Mouse (Mus musculus) liver, embryonic 12.5 days (tissue): ENCODE data around the gene Fbxl19. TPM values are rescaled to one million over a fixed set of nuclear protein-coding genes. Genes with fewer than 3 reads are reported as not detected.
"Not testable (repeated sequence)": the region's sequence is repeated elsewhere in the genome, so short reads cannot be mapped to it uniquely, and the experiment has no call there.

ENCODE experiments used
- ATAC-seq: fragments of 200-750 bp; cut with Nextera tagmentation; 2 replicates; pipeline ENCODE4 v1.8.0; 2017; ENCODE audit warnings: moderate number of reproducible peaks, mild to moderate bottlenecking, moderate library complexity
- H3K27ac ChIP-seq: fragments of 300-500 bp; sonication (generic); 2 replicates; pipeline ENCODE4 v1.5.1; 2016; ENCODE audit warnings: mild to moderate bottlenecking
- H3K27me3 ChIP-seq: fragments of 300-500 bp; sonication (generic); replicated peaks from 2 replicates; pipeline ENCODE4 v1.6.1; 2016; ENCODE audit warnings: mild to moderate bottlenecking, moderate library complexity
- H3K36me3 ChIP-seq: fragments of 300-500 bp; sonication (generic); 2 replicates; pipeline ENCODE4 v1.6.1; 2016; ENCODE audit warnings: mild to moderate bottlenecking, moderate library complexity
- H3K4me1 ChIP-seq: fragments of 300-500 bp; sonication (generic); 2 replicates; pipeline ENCODE4 v1.6.1; 2016
- H3K4me2 ChIP-seq: fragments of 300-500 bp; sonication (generic); 2 replicates; pipeline ENCODE4 v1.6.1; 2016; ENCODE audit warnings: mild to moderate bottlenecking, moderate library complexity
- H3K4me3 ChIP-seq: fragments of 300-500 bp; sonication (generic); 2 replicates; pipeline ENCODE4 v1.5.1; 2016; ENCODE audit warnings: mild to moderate bottlenecking, moderate library complexity
- H3K9ac ChIP-seq: fragments of 300-500 bp; sonication (generic); 2 replicates; pipeline ENCODE4 v1.6.1; 2016; ENCODE audit warnings: mild to moderate bottlenecking, moderate library complexity
- H3K9me3 ChIP-seq: fragments of 300-500 bp; sonication (generic); replicated peaks from 2 replicates; pipeline ENCODE4 v1.6.1; 2016; ENCODE audit warnings: mild to moderate bottlenecking, moderate library complexity
- WGBS: fragments of 180-500 bp; shearing (Covaris S2); methylation state at CpG from one replicate; pipeline ENCODE4 v1.1.7; 2016; ENCODE audit not compliant: insufficient replicate concordance; 5-methylcytosine and 5-hydroxymethylcytosine counted together
- polyA plus RNA-seq: library from polyadenylated mRNA; unstranded; fragments of >200 nt; fragmentation: Nextera tagmentation; extraction: Ambion mirVana; gene quantifications from 2 replicates; pipeline ENCODE4 v1.2.1, GENCODE M21; 2016

Gene Fbxl19
- polyA plus RNA-seq, 1 experiment from 2014 or later, result 3.7 TPM

DNA sequence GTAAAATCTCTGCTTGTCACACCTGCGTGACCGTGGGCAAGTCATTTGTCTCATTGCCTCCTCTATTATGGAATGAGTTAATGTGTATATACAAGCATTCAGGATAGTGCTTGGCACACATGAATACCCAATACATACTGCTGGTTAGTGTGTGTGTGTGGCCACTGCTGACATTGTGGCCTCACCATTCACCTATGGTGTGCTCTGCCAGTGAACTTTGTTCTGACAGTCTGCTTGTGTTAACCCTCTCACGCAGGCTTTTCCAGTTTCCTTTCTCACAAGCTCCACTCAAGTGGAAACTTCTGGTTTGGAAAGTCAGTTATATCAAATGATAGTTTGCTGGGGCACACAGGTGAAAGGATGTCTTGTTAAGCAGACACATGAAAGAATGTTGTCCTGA, 33.3 kb upstream of the Fbxl19 start:
- Histone ChIP-seq H3K4me2 (no peak overlapping the region), H3K27ac (no peak overlapping the region), H3K9me3 (no peaks in the 10 kb centered on the region), H3K9ac (no peak overlapping the region), H3K27me3 (0 out of 2 replicates have a peak, but pooled peaks cover 4% of the 10 kb centered on the region), H3K4me3 (no peak overlapping the region), H3K4me1 (peaks cover 49% of the 10 kb centered on the region), H3K36me3 (peaks cover 9% of the 10 kb centered on the region)
- no peak for ATAC-seq
- 80% methylated on average over 3 of the region's 3 CpGs for WGBS

DNA sequence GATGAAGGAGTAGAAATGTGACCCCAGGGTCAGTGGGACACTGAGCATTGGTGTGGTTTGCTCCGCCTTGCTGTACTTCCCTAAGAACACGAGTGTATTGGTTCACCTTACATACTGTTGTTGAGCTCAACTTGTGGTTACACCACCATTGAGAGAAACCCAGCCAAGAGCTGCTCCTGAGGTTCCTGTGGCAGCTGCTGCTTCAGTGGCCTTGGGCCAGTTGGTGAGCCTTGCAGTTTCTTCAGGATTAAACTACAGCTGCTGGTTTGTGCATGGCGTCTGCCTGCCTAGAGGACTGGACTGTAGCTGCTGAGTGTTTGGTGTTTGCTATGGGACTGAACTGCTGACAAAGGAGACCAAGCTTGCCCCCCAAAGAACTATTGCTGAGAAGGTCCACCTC, 32.9 kb upstream of the Fbxl19 start:
- peaks cover 49% of the 10 kb centered on the region for H3K4me1 ChIP-seq
- peaks cover 5% of the 10 kb centered on the region; the same call in 1 of the 2 replicates for H3K36me3 ChIP-seq
- no peak for ATAC-seq
- no peaks in the 10 kb centered on the region for H3K9me3 ChIP-seq
- no peak overlapping the region for H3K9ac ChIP-seq
- peak overlapping the region; percentile 55; the same call in 1 of the 2 replicates for H3K27ac ChIP-seq
- H3K27me3 ChIP-seq, result 0 out of 2 replicates have a peak, but pooled peaks cover 8% of the 10 kb centered on the region
- H3K4me2 ChIP-seq, result no peak overlapping the region
- H3K4me3 ChIP-seq, result no peak overlapping the region
- 57% methylated on average over 3 of the region's 3 CpGs for WGBS

DNA sequence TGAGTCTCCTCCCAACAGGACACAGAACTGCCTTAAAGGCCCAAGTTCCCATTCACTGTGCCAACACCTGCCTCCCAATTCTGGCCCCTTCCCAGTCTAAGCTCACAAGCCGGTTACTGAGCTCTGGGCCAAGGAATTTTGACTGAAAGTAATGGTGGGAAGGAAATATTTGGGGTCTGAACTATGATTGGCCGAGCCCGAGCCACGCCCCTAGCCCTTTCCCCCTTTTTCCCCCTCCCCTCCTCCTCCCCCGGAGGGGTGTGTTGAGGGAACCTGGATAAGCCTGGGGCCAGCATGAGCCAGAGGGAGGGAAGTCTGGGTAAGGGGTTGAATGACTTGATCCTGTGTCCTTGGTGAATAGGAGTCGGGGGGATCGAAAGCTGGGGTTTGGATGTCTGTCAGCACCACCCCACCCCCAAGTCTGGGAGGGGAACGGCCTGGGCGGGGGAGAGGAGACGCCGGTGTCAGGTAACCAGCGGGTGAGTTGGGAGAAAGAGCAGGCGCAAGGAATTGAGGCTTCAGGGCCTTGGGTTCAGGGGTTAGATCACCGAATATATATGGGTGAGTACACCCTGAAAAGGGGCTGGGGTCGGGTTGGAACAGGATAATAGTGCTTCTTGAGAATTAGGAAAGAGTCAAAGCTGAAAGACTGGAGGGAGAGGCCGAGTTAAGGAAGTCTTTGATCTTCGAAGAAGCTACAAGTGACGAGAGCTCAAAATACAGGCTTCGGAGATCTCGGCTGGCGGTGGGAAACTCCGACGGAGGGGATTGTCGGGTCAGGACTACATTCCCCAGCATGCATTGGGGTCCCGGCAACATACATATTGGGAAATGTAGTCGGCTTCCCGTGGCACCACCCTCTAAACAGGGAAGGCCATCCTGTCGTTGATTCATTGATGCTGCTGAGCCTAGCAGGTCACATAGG, 31.6 kb upstream of the Fbxl19 start, which contains the start of gene Ctf1:
Gene Ctf1 (plus strand): TSS at position 276 of the 925 bp plus-strand sequence.
- Histone ChIP-seq H3K27me3 (peaks cover 20% of the 10 kb centered on the region), H3K36me3 (no peaks in the 10 kb centered on the region), H3K4me3 (peak within 1 kb of the TSS; percentile 48), H3K4me1 (peaks cover 48% of the 10 kb centered on the region), H3K9ac (peak within 1 kb of the TSS; percentile 58), H3K9me3 (no peaks in the 10 kb centered on the region), H3K4me2 (peak within 1 kb of the TSS; percentile 73), H3K27ac (peak within 1 kb of the TSS; percentile 73)
- 4% methylated on average over 28 of the region's 28 CpGs for WGBS
- ATAC-seq, result no peak

DNA sequence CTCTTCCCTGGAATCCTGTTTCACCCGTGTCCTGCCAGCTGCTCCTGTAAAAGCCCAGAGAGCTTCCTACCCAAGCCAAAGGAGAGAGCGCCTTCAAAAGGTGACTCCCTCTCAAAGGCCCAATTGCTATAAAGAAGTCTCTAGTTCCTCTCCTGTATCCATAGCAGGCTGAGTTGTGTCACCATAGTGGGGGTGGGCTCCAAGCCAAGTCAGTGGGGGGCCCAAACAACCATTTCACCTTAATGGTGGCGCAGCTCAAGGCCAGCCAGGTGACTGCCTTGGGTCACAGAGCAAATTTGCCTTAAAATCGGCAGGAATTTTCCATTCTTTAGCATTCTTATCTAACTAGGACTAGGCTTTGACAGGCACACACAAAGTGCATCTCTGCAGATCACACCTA, 29.5 kb upstream of the Fbxl19 start:
- Histone ChIP-seq H3K4me2 (no peak overlapping the region), H3K9me3 (no peaks in the 10 kb centered on the region), H3K36me3 (no peaks in the 10 kb centered on the region), H3K4me1 (peaks cover 32% of the 10 kb centered on the region), H3K9ac (no peak overlapping the region), H3K27me3 (peaks cover 26% of the 10 kb centered on the region), H3K4me3 (no peak overlapping the region), H3K27ac (no peak overlapping the region)
- 70% methylated on average over 4 of the region's 4 CpGs for WGBS
- no peak for ATAC-seq

DNA sequence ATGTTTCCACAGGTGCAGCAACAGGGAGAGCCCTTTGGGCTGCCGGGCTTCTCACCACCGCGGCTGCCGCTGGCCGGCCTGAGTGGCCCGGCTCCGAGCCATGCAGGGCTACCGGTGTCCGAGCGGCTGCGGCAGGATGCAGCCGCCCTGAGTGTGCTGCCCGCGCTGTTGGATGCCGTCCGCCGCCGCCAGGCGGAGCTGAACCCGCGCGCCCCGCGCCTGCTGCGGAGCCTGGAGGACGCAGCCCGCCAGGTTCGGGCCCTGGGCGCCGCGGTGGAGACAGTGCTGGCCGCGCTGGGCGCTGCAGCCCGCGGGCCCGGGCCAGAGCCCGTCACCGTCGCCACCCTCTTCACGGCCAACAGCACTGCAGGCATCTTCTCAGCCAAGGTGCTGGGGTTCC, 27.4 kb upstream of the Fbxl19 start:
- Histone ChIP-seq H3K27me3 (peaks cover 26% of the 10 kb centered on the region), H3K9ac (peak overlapping the region; percentile 63), H3K4me3 (peak overlapping the region; percentile 51), H3K27ac (no peak overlapping the region), H3K36me3 (no peaks in the 10 kb centered on the region), H3K4me2 (peak overlapping the region; percentile 82), H3K9me3 (no peaks in the 10 kb centered on the region), H3K4me1 (peaks cover 24% of the 10 kb centered on the region)
- ATAC-seq, result peak; percentile 67
- WGBS, result under 1% methylated on average over 39 of the region's 41 CpGs

DNA sequence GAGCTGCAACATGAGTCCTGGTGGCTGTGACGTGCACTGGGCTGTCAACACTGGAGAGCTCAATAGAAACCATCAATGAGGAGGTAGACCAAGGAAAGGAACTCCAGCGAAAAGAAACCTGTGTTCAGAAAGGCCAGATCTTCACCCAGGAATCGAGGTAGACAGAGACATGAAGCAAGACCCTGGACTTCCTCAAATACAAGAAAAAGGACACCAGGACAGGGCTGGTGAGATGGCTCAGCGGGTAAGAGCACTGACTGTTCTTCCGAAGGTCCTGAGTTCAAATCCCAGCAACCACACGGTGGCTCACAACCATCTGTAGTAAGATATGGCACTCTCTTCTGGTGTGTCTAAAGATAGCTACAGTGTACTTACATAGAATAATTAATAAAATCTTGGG, 26.0 kb upstream of the Fbxl19 start:
- no peak for ATAC-seq
- Histone ChIP-seq H3K4me2 (no peak overlapping the region), H3K9ac (no peak overlapping the region), H3K27me3 (peaks cover 30% of the 10 kb centered on the region), H3K4me3 (no peak overlapping the region), H3K9me3 (no peaks in the 10 kb centered on the region), H3K27ac (no peak overlapping the region), H3K4me1 (peaks cover 10% of the 10 kb centered on the region), H3K36me3 (no peaks in the 10 kb centered on the region)
- 67% methylated on average over 6 of the region's 6 CpGs for WGBS

DNA sequence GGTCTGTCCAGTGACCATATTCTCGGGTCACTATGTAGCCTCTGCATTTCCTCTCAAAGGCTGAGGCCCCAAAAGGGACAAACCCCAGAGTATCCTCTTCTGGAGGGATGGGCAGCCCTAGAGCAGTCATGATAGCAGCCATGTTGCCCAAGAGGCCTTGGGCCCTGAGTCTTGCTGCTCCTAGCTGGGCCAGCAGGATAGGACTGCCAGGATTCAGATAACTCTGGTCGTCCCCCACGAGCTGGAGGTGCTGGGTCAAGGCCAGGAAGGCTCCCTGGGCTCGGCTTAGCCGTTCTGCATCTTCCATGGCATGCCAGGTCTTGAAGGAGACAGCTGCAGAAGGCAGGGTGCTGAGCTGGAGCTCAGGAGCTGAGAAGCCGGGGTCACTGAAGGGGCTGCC, 25.1 kb upstream of the Fbxl19 start:
- H3K4me1 ChIP-seq, result peaks cover 9% of the 10 kb centered on the region
- H3K36me3 ChIP-seq, result no peaks in the 10 kb centered on the region
- no peak overlapping the region for H3K27ac ChIP-seq
- ATAC-seq, result no peak
- no peak overlapping the region for H3K9ac ChIP-seq
- H3K9me3 ChIP-seq, result no peaks in the 10 kb centered on the region
- no peak overlapping the region for H3K4me3 ChIP-seq
- WGBS, result 71% methylated on average over 6 of the region's 6 CpGs
- peaks cover 30% of the 10 kb centered on the region for H3K27me3 ChIP-seq
- no peak overlapping the region for H3K4me2 ChIP-seq

DNA sequence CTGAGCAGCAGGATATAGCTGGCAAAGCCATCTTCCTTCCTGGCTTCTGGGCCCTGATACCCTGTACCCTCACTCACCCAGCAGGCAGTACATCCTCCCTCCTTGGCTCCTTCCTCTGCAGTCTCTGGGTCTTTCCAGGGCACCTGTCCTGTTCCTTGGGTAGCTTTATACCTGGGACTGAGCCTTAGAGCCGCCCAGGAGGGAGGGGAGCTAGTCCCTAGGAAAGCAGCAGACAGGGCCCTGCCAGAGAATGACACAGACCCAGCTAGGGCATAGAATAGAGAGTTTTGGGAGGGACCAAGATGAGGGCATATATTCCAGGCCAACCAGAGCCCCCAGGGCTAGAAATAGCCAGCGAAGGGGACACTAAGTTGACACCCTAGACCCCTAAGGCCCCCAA, 18.9 kb upstream of the Fbxl19 start:
- no peak for ATAC-seq
- Histone ChIP-seq H3K4me1 (no peaks in the 10 kb centered on the region), H3K9me3 (no peaks in the 10 kb centered on the region), H3K4me2 (no peak overlapping the region), H3K27me3 (0 out of 2 replicates have a peak, but pooled peaks cover 10% of the 10 kb centered on the region), H3K4me3 (no peak overlapping the region), H3K9ac (no peak overlapping the region), H3K36me3 (no peaks in the 10 kb centered on the region), H3K27ac (no peak overlapping the region)
- 47% methylated on average over 2 of the region's 2 CpGs for WGBS

DNA sequence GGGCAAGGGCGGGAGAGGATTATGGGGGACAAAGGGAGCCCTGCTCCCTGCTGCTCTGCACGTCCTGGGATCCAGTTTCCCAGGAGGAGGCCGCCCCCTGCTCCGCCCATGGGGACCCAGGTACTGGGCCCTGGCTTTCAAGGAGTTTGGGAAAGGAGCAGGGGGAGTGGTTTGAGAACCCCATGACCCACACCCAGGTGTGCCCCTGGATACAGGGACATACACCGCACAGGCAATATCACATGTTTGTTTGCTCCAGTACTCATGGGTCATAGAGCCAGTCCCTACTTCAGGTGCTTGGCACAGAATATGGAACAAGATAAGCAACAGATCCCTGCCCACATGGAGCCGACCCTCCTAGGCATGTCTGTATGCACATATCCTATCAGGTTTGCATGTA, 18.4 kb upstream of the Fbxl19 start:
- WGBS, result 60% methylated on average over 6 of the region's 6 CpGs
- no peak overlapping the region for H3K27ac ChIP-seq
- H3K4me1 ChIP-seq, result no peaks in the 10 kb centered on the region
- no peak for ATAC-seq
- 0 out of 2 replicates have a peak, but pooled peaks cover 10% of the 10 kb centered on the region for H3K27me3 ChIP-seq
- no peak overlapping the region for H3K4me3 ChIP-seq
- no peak overlapping the region for H3K4me2 ChIP-seq
- no peaks in the 10 kb centered on the region for H3K9me3 ChIP-seq
- H3K36me3 ChIP-seq, result no peaks in the 10 kb centered on the region
- no peak overlapping the region for H3K9ac ChIP-seq

DNA sequence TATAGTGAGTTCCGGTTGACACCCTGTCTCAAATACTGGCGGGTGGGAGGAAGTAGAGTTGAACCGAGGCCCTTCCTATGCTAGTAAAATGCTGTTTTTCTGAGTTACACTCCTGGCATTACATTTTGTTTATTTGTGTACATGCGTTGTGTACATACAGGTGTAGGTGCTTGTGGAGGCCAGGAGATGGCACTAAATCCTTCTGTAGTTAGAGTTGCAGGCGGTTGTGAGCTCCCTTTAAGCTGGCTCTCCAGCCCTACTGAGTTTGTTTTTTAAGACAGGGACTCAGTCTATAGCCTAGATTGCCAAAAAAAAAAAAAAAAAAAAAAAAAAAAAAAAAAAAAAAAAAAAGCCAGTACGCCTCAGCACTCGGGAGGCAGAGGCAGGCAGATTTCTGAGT, 16.4 kb upstream of the Fbxl19 start:
- Histone ChIP-seq H3K9ac (no peak overlapping the region), H3K4me2 (no peak overlapping the region), H3K4me3 (no peak overlapping the region), H3K27me3 (0 out of 2 replicates have a peak, but pooled peaks cover 9% of the 10 kb centered on the region), H3K36me3 (no peaks in the 10 kb centered on the region), H3K9me3 (no peaks in the 10 kb centered on the region), H3K4me1 (no peaks in the 10 kb centered on the region), H3K27ac (no peak overlapping the region)
- 61% methylated on average over 7 of the region's 7 CpGs for WGBS
- no peak for ATAC-seq

DNA sequence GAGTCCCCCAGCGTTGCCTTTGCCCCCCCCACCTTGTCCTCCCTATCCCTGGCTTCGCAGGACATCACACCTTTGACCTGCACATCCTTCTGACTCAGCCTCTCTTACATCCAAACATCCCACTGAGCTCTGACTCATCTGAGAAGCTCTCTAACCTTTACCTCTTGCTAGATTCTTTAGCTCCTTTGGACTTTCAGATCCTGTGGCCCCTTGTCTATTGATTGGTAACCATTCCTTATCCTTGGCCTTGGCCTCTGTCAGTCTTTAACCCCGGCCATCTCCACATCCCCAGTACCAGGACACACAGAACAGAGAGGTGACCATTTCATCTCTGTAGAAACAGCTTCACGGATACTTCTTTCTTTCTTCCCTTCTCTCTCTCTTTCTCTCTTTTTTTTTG, 14.2 kb upstream of the Fbxl19 start:
- WGBS, result 54% methylated on average over 4 of the region's 4 CpGs
- no peak for ATAC-seq

DNA sequence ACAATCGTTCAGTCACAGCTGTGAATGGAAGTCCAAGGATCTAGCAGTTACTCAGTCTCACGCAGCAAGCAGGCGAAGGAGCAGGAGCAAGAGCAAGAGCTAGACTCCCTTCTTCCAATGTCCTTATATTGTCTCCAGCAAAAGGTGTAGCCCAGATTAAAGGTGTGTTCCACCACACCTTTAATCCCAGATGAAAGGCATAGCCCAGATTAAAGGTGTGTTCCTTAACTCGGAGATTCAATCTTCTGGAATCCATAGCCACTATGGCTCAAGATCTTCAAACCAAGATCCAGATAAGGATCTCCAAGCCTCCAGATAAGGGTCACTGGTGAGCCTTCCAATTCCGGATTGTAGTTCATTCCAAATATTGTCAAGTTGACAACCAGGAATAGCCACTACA, 12.3 kb upstream of the Fbxl19 start, which contains the start of gene Ctf2:
Gene Ctf2 (minus strand): TSS at position 101 of the 400 bp plus-strand sequence.
- not testable (repeated sequence) for H3K4me3 ChIP-seq, H3K4me1 ChIP-seq, H3K36me3 ChIP-seq, H3K27me3 ChIP-seq, H3K27ac ChIP-seq, ATAC-seq, H3K9me3 ChIP-seq, H3K4me2 ChIP-seq, H3K9ac ChIP-seq
- 88% methylated on average over 1 of the region's 5 CpGs for WGBS

More for the DNA sequence above, 14.2 kb upstream of the Fbxl19 start:
- Histone ChIP-seq H3K36me3 (no peaks in the 10 kb centered on the region), H3K27ac (no peak overlapping the region), H3K4me1 (no peaks in the 10 kb centered on the region), H3K4me3 (no peak overlapping the region), H3K9ac (no peak overlapping the region), H3K4me2 (no peak overlapping the region), H3K9me3 (no peaks in the 10 kb centered on the region), H3K27me3 (0 out of 2 replicates have a peak, but pooled peaks cover 6% of the 10 kb centered on the region)
